Mouse (Mus musculus): Measurements from ENCODE around the gene Scarf2. TPM values are rescaled to one million over a fixed set of nuclear protein-coding genes. Genes with fewer than 3 reads are reported as not detected.

Gene Scarf2
- total RNA-seq (2014; fragmentation: Nextera tagmentation) (1.1 TPM in 1 of 2 replicates, not detected in the other), total RNA-seq (2017) (not detected in 2 replicates)

DNA sequence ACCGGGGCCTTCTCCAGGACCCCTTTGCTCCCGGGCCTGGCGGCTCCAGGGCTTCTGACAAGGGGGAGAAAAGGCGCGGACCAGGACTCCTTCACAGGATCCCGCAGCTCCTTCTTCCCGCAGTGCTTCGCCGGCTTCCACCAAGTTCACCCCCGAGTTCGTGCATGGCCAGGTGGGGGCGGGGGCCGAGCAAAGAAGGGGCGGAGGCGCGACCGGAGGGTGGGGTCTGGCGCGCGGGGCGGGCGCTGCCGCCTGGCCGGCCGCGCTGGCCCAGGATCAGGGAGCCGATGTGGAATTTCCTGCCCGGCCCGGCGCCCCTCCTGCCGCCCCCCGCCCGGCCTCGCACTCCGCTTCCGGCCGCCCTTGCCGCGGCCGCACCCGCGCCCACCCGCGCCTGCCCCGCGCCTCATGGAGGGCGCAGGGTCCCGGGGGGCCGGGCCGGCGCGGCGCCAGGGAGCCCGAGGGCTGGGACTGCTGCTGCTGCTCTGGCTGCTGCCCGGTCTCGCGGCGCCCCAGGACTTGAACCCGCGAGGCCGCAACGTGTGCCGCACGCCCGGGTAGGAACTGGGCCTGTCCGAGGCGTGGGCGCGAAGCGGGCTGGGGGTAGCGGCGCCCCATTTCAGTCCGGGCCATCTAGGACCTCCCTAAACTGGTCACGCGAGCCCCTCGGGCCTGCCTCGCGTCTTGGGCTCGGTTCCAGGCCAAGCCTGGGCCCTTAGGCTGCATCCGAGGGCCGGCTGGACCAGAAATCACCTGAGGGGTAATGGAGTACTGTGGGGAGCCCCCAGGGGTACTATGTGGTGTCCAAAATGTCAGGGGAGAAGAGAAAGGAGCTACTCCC is at the start of gene Scarf2:
Gene Scarf2 (plus strand): TSS at position 312 of the 841 bp plus-strand sequence.
- ATAC-seq (replicated peaks; ENCODE audit: poor library complexity, severe bottlenecking): 0 out of 2 replicates have a peak, but pooled peaks have one; percentile 9

DNA sequence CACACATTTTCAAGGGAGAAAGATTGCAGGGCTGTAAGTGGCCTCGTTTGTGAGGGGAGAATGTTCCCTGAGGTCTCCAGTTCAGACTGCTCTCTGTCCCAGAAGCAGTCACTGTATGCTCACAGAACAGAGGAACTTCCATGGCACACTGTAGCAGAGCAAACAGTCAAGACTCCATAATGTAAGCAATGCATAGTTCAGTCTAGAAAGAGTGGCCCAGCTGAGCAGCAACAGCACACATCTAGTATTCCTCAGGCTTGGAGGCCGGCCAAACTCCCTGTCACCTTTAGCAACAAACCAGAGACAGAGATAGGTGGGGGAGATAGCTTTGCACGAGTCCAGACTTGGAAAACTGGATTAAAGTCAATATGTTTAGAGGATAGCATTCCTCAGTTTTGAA is 44.1 kb upstream of the Scarf2 start:
- ATAC-seq (replicated peaks; ENCODE audit: poor library complexity, severe bottlenecking): no peak

DNA sequence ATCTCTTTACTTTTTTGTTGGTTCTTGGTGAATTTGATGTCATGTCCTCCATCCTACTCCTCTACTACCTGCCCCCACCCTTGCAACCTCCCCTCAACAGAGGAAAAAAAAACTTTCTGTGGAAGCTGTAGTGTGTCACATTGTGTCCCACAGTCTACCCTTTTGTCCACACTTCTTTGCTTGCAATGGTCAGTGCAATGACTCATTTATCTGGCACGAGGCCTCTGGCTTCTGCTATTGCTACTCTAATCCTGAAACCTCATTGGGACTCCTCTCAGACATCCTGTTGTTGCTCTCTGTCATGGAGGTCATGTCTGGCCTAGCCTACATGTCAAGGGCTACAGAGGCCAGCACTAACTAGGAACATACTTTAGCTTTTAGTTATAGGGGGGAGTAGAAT is 43.4 kb upstream of the Scarf2 start:
- no peak for ATAC-seq (replicated peaks; ENCODE audit: poor library complexity, severe bottlenecking)

DNA sequence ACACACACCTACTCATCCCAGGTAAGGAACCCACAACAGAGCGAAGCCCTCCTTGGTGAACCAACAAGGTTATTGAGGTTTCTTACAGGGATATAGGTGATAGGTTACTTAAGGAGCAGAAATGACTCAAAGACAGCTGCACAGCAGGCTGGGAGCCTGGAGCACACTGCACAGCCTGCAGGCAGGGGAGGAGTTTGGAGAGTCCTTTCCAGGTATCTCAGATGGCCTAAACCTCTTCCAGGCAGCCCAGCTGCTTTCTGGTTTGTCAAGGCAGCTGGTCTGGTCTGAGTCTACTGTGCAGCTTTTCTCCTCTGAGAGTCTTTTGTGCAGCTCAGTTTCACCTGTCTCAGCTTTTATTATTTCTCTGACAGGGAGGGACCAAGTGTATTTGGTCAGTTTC is 39.3 kb upstream of the Scarf2 start:
- ATAC-seq (replicated peaks; ENCODE audit: poor library complexity, severe bottlenecking): no peak

DNA sequence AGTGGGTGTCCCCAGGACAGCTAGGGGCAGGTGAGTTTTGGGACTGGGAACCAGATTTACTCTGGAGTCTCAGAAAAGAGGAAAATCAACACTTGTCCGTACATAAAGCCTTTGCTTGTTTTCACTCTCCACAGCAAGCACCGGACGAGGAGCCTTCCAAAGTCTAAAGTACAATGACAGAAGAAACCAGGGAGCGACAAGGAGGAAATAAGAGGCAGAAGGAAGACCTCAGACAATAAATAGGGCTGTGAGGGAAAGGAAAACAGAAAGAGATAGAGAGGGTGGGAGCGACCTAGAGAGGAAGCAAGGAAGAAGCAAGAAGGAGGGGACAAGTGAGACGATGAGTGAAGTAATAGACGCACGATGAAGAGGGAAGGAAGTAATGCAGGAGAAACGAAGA is 38.2 kb upstream of the Scarf2 start:
- ATAC-seq (replicated peaks; ENCODE audit: poor library complexity, severe bottlenecking): peak; percentile 20

DNA sequence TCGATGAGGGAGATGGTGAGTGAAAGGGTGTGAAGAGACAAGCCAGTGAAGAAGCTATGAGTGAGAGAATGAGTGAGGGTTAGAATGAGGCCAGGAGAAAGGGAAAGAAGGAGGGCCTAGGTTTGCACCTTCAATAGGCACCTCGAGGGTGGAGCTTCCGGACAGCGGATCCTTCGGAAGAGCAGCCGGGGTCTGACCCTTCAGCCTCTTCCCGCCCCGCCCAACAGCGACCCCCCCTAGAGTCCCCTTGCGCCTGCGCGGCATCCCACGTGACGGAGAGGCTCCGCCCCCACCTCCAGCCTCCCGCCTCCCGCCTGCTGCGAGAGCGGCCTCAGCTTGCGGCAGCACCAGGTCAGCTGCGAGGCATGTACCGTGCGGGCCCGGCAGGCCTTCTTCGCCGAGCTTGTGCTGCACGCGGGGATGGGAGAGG is 37.7 kb upstream of the Scarf2 start, which contains the start of gene Klhl22:
Gene Klhl22 (plus strand): TSS at position 275 of the 430 bp plus-strand sequence.
- ATAC-seq (replicated peaks; ENCODE audit: poor library complexity, severe bottlenecking): peak; percentile 81

DNA sequence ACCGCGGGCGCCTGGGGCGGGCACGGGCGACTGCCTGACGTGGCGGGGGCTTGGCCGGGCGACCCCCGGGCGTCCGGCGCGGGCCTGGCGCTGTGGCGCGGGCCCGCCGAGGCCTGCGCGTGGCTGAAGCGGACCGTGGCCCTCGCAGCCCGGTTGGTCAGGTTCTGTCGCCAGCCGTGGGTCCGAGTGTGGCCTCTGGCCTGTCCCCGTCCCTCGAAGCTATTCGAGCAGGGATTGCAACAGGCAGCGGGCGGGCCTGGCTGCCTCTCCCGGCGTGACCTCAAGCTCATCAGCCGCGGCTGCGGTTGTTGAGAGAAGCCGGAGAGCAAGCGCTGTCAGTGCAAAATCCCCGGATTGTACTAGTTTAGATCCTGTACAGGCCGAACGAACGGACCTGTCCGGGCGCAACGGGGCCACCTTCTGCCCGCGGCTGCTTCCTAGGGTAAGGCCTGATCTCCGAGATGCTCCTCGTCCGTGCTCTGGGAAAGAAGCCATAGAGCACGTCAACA is 37.2 kb upstream of the Scarf2 start:
- ATAC-seq (replicated peaks; ENCODE audit: poor library complexity, severe bottlenecking): peak; percentile 71

DNA sequence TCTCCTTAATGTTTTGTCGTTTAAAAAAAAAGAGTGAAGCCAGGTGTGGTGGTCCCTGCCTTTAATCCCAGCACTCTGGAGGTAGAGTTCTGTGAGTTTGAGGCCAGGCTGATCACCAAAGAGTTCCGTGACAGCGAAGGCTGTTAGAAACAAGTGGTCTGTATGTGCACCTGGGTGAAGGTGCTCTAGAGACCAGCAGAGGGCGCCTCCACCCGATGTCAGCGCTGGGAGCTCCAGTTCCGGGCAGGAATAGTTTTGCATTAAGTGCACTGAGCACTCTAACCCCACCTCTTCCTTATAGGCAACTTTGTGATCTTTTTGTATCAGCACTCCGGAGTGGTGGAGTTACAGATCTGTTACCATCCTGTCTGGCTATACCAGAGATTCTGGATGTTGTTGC is 36.4 kb upstream of the Scarf2 start:
- ATAC-seq (replicated peaks; ENCODE audit: poor library complexity, severe bottlenecking): peak; percentile 23; the same call in 1 of the 2 replicates

DNA sequence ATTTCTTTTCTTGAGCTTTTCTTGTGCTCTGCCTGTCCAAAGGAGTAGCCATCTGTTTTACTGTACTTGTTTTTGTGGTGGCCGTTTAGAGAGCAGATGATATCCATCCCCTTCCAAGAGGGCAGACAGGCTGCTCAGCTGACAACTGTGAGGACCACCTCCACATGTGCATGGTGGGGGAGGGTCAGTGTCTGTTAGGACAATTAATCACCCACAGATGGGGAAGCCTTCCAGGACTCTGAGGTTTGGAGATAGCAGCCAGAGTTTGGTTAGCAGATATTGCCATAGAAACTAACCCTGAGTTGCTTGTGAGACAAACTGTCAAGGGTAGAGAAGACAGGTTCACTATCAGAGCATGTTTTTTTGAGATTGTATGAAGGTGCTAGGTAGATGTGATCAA is 36.0 kb upstream of the Scarf2 start:
- no peak for ATAC-seq (replicated peaks; ENCODE audit: poor library complexity, severe bottlenecking)

DNA sequence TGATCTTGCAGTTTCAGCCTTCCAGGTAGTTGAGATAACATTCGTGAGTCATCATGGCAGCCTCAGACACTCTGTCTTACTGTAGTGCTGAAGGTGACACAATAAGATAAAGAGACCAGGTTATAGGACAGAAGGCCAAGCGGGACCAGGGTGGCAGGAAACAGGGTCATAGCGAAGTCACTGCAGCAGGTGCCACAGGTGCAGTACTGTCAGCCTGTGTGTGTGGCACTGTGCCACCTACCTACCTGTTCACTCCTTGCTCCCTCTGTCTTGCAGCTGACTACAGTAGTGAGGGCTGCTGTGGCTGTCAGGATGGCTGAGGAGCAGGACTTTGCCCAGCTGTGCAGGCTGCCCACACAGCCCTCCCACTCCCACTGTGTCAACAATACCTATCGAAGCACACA is 33.0 kb upstream of the Scarf2 start:
- no peak for ATAC-seq (replicated peaks; ENCODE audit: poor library complexity, severe bottlenecking)

DNA sequence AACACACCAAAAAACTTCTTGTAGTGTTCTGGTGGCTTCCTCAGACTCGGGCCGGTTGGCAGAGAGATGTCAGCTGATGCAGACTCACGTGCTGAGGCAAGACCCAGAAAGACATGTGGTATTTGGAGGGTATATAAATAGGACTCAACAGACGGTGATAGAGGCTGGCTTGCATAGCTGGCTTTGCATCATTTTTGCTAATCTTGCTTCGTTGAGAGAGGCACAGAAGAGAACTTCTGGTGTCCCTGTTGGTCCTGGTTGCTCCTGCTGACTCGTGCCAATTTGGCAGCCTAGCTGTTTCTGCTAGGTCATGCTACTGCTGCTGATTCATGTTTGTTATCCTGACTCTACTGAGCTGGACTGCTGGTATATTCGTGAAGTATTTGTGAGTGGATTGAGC is 28.2 kb upstream of the Scarf2 start:
- ATAC-seq (replicated peaks; ENCODE audit: poor library complexity, severe bottlenecking): no peak

DNA sequence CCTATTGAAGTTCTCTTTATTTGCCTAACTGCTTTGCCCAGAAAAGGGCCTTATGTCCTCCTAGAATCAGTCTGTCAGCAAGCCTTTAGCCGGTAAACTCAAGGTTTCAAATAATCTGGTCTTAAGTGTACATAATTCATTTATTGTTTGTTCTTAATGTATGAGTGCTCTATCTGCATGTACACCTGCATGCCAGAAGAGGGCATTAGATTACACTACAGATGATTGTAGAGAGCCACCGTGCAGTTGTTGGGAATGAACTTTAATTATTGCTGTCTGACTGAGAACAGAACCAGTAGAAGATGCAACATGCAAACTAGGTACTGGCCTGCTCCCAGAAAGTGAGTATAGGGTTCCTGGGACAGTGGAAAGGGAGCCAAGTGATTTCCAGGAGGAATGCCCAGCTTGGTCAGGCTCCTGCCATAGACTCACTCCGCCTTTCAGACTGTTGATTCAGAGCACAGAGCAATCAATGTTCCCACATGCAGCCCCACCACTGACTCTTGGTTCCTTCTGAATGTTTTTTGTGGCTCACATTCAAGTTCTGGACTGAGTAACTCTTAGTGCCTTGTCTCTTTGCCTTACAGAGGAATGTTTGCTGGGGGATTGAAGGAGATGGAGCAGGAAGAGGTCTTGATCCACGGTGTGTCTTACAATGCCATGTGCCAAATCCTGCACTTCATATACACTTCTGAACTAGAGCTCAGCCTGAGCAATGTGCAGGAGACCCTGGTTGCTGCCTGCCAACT is 25.8 kb upstream of the Scarf2 start:
- ATAC-seq (replicated peaks; ENCODE audit: poor library complexity, severe bottlenecking): no peak

DNA sequence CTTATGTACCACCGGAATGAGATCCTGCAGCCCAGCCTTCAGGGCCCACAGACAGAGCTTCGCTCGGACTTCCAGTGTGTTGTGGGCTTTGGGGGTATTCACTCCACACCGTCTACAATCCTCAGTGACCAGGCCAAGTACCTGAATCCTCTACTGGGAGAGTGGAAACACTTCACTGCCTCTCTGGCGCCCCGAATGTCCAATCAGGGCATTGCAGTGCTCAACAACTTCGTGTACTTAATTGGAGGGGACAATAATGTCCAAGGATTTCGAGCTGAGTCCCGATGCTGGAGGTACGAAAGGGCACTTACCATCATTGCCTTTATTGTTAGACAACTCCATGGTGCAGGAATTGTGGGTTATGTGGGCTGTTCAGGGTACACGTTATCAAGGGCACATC is 20.3 kb upstream of the Scarf2 start:
- ATAC-seq (replicated peaks; ENCODE audit: poor library complexity, severe bottlenecking): peak; percentile 76

DNA sequence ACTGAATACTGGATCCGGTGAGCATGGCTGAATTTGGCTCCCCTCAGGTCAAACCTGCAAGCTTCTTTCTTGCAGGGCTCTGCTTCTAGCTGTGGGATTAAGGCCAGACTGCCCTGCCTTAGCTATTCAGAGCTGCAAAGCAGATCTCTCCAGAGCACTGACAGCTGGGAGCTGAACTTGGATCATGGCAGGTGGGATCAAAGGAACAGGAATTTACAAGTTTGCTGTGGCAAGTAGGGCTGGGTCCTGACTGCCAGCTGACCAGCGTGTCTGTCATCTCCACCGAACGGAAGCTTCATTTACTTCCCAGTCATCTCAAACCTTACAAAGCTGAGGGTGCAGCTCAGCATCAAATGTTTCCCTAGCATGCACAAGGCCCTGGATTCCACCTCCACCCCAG is 18.9 kb upstream of the Scarf2 start:
- no peak for ATAC-seq (replicated peaks; ENCODE audit: poor library complexity, severe bottlenecking)

DNA sequence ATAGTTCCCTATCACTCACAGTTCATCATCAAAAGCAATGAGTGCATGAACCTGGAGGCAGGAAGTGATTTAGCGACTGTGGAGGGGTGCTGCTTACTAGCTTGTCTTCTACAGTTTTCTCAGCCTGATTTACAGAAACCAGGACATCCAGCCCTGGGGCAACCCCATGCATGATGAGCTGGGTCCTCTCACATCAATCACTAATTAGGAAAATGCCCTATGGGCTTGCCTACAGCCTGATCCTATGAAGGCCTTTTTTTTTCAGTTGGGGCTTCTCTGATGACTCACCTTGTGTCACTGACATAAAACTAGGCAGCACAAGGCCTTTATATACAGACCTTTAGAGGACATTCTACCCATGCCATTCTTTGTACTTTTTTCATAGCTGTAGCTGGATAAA is 17.4 kb upstream of the Scarf2 start:
- no peak for ATAC-seq (replicated peaks; ENCODE audit: poor library complexity, severe bottlenecking)

DNA sequence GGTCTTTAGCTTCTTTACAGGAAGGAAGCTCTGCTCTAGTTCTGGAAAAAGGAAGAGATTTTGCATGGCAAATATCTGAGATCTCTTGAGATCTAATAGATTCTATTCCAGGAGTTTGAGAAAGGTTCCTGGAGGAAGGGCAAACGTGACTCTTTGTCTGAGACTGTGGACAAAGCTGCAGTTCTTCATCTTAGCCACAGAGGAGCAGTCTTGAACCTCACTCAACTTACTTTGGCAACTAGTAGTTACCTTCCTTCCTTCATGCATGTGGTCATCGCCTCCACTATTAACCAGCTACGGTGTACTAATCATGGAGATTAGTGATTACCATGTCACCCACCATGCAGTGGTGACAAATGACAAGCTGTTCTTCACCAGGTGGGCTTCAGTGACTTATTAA is 11.7 kb upstream of the Scarf2 start:
- ATAC-seq (replicated peaks; ENCODE audit: poor library complexity, severe bottlenecking): no peak

DNA sequence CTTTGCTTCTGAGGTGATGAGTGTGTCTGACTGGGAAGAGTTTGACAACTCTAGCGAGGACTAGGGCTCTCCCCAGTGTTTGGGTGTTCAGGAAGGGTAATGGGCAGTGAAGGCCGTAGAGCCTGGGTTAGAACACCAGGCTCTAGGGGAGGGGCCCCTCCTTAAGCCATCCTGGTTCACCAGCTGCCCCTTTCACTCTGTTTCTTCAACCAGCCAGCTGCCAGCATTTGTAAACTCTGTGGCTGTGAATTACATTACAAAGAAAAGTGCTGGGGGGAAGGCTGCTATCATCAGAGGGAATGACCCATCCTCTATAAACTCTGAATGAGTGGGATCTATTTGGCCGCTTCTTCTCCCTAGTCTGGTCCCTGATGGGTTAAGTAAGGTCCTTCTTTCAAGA is 4.4 kb upstream of the Scarf2 start:
- ATAC-seq (replicated peaks; ENCODE audit: poor library complexity, severe bottlenecking): no peak

DNA sequence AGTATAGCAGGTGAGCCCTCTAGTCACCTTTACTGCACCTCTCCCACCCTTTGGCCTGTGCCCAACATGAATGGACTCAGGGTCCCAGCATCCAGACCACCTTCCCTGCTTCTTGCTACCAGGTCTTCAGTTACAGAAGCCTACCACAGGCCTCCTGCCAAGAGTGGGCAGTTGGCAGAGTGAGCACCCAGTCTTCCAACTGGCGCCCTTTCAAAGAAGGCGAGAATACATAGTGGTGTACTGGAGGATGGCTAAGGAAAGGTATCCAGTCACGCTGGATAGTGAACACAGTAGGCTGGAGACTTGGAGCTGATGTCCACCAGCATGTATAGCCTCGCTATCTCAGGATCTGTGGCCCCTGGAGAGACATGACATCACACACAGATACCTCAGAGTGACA is 3.0 kb upstream of the Scarf2 start:
- ATAC-seq (replicated peaks; ENCODE audit: poor library complexity, severe bottlenecking): no peak

DNA sequence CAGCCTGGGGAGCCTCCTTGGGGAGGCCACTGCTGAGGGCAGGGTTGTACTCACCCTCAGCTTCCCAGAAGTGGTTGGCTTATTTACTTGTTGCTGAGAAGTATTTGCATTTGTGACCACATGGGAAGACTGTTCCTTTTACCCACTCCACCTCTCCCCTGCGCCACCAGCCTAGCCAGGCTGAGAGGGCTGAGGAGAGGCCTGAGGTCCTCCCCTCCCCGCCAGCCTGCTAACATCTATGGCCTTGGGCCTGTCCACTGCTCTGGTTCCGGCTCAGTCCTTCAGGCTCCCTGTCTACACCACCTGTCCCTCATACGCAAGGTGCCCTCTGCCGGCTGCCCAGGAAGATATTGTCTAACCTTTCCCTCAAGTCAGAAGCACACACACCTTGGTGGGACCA is 1.4 kb upstream of the Scarf2 start:
- no peak for ATAC-seq (replicated peaks; ENCODE audit: poor library complexity, severe bottlenecking)

DNA sequence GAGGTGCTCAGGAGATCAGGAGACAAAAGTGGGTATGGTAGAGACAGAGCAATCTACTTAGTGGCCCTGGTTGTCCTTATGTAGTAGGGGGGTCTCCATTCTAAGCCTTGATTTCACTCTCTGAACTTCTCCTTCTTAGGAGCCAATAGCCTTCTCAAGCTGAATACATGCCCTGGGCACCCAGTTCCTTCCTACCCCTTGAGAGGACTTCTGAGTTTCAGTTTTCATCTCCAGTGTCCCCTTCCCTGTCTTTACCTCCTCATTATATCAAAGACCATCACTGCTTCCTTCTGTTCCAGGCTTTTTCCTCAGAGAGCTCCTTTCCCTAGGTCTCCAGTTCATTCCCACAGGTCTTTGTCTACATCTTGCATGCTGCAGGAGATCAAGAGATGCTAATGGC is 563 bp upstream of the Scarf2 start:
- peak; percentile 52; the same call in 1 of the 2 replicates for ATAC-seq (replicated peaks; ENCODE audit: poor library complexity, severe bottlenecking)

DNA sequence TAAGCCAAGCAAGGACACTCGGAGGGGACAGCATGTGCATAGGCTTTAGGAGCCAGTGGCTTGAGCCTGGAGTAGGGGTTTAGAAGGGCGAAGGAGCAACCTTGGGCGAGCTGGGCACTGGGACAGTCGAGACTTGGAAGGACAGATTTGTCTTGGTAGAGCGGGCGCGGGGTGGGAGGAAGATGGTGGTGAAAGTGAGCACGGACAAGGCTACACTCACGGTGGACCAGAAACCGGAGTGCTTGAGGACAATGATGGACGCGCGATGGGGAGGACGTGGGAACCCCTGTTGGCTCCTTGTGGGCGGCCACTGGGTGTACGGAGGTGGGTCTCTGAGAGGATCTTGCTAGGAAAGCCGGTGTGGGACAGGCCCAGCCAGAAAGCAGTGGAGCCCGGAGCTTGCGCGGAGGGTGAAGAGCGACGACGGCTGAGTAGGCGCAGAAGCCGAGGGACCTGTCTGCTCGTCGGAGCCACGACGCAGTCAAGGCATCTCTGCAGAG is 780 bp downstream of the Scarf2 start:
- ATAC-seq (replicated peaks; ENCODE audit: poor library complexity, severe bottlenecking): no peak
